Mouse (Mus musculus): ENCODE measurements around the gene Tsc22d4. TPM values are rescaled to one million over a fixed set of nuclear protein-coding genes. Genes with fewer than 3 reads are reported as not detected.
A peak's percentile ranks its signal among the peaks of the same experiment; 100 is the strongest.

Gene Tsc22d4
- polyA plus RNA-seq, 1 experiment: 21.4 TPM

DNA sequence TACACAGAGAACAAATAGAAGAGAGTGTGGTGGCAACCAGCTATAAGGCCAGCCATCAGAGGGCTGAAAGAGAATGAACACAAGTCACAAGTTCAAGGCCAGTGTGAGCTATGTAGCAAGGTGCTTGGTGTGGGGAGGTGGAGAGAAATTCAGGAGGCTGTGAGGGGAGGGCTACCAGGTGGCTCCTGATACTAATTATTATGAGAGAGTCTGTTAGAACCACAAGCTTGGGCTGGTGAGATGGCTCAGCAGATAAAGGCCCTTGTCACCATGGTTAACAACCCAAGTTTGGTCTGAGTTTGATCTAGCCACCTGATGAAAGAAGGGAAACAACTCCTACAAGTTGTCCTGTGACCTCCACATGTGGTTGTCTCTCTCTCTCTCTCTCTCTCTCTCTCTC, 27.2 kb downstream of the Tsc22d4 start:
- H3K27ac ChIP-seq (replicated peaks; ENCODE audit: low read depth, low read length): no peak overlapping the region
- no peaks in the 10 kb centered on the region for H3K4me1 ChIP-seq (ENCODE audit: control insufficient read depth, insufficient read depth, insufficient read length, low read length)
- no peak overlapping the region for H3K4me3 ChIP-seq (ENCODE audit: insufficient read depth, low read depth, low read length)

GRCm38 (mm10) chr5:137775587-137776290, 30.2 kb downstream of the Tsc22d4 start:
- Histone ChIP-seq H3K27ac (replicated peaks; ENCODE audit: low read depth, low read length) (no peak overlapping the region), H3K4me1 (ENCODE audit: control insufficient read depth, insufficient read depth, insufficient read length, low read length) (0 out of 2 replicates have a peak, but pooled peaks cover 4% of the 10 kb centered on the region)

DNA sequence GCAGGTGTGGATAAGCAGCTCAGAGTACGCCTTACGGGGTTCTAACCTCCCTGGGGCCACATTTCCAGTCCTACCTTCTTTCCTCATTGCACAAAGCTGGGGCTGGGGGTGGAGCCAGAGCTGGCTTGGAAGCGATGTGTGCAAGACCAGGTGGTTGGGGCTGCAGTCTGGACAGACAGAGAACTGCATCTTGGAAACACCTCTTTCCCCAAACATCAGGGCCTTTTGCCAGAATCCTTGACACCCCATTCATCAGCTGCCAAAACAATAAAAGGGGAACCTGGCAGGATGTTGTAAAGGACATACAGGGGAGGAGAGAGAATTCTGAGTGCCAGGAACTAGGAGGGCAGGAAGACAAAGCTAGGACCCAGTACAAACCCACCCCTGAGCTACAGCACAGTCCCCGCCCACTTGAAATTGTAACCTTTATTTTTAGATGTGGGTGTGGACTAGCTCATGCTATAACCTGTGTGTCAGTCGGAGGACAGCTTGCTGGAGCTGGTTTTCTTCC, 30.9 kb downstream of the Tsc22d4 start:
- 0 out of 2 replicates have a peak, but pooled peaks cover 4% of the 10 kb centered on the region for H3K4me1 ChIP-seq (ENCODE audit: control insufficient read depth, insufficient read depth, insufficient read length, low read length)
- H3K4me3 ChIP-seq (ENCODE audit: insufficient read depth, low read depth, low read length): no peak overlapping the region
- H3K27ac ChIP-seq (replicated peaks; ENCODE audit: low read depth, low read length): no peak overlapping the region

More at GRCm38 (mm10) chr5:137775587-137776290, 30.2 kb downstream of the Tsc22d4 start:
- H3K4me3 ChIP-seq (ENCODE audit: insufficient read depth, low read depth, low read length): no peak overlapping the region

DNA sequence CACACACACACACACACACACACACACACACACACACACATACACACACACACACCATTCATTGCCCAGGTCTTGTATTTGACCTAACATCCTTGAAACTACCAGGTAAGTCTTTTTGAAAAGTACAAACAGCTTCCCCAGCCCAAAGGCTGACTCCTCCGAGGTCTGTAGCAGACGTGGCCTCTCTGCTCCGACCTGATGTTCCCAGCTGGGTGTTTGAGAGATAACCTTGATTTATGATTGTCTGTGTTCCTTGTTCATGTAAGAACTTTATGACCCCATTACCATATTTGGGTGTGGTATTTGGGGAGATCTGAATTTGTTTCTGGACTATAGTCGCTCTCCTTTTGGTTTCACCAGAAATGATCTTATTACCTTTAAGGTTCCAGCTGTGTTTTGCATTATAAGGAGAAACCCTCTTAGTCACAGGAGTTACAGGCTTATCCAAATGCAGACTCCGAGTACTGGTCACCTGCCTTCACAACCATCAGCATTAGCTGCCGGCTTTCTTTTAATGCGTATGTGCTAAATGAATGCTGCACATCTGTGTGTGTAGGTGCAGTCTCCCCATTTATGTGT, 31.8 kb downstream of the Tsc22d4 start:
- H3K4me3 ChIP-seq (ENCODE audit: insufficient read depth, low read depth, low read length): no peak overlapping the region
- 0 out of 2 replicates have a peak, but pooled peaks cover 4% of the 10 kb centered on the region for H3K4me1 ChIP-seq (ENCODE audit: control insufficient read depth, insufficient read depth, insufficient read length, low read length)
- no peak overlapping the region for H3K27ac ChIP-seq (replicated peaks; ENCODE audit: low read depth, low read length)

GRCm38 (mm10) chr5:137778635-137779034, 33.1 kb downstream of the Tsc22d4 start, which contains the start of gene Ppp1r35:
TSS of gene Ppp1r35 (plus strand) at chr5:137778849.
- Histone ChIP-seq H3K27ac (replicated peaks; ENCODE audit: low read depth, low read length) (peak within 1 kb of the TSS; percentile 33; the same call in 1 of the 2 replicates), H3K4me3 (ENCODE audit: insufficient read depth, low read depth, low read length) (peak within 1 kb of the TSS; percentile 77), H3K4me1 (ENCODE audit: control insufficient read depth, insufficient read depth, insufficient read length, low read length) (0 out of 2 replicates have a peak, but pooled peaks cover 5% of the 10 kb centered on the region)

DNA sequence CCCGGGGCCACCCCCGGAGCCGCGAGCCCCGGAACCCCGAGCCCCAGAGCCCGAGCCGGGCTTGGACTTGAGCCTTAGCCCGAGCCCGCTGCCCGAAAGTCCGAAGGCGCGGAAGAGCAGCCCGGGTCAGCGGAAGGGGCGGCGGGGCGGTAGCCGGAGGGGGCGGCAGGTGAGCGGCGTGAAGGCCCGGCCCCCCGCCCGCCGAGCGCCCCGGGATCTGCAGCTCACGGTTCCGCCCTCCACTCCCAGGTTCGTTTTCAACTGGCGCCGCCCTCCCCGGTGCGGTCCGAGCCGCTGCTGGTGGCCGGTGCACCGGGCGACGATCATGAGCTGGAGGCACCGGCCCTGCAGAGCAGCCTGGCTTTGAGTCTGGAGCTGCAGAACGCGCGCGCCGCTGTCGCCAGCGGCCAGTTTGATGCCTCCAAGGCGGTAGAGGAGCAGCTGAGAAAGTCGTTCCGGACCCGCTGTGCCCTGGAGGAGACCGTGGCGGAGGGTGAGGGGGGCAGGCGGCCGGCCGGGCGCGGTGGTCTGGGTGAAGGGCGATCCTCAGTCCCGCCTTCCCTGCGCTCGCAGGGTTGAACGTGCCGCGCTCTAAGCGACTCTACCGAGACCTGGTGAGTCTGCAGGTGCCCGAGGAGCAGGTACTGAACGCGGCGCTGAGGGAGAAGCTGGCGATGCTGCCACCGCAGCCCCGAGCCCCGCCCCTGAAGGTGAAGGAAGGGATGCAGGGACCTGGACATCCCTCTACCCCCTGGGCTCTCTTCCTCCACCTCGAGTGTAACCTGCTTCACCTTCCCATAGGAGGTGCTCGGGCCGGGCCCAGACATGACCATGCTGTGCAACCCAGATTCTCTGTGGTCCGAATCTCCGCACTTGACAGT, 33.8 kb downstream of the Tsc22d4 start:
- H3K27ac ChIP-seq (replicated peaks; ENCODE audit: low read depth, low read length): 0 out of 2 replicates have a peak overlapping the region, but pooled peaks have one; percentile 33
- peaks cover 7% of the 10 kb centered on the region; the same call in 1 of the 2 replicates for H3K4me1 ChIP-seq (ENCODE audit: control insufficient read depth, insufficient read depth, insufficient read length, low read length)
- H3K4me3 ChIP-seq (ENCODE audit: insufficient read depth, low read depth, low read length): peak overlapping the region; percentile 77

GRCm38 (mm10) chr5:137781661-137782060, 36.1 kb downstream of the Tsc22d4 start:
- peaks cover 17% of the 10 kb centered on the region for H3K4me1 ChIP-seq (ENCODE audit: control insufficient read depth, insufficient read depth, insufficient read length, low read length)
- no peak overlapping the region for H3K27ac ChIP-seq (replicated peaks; ENCODE audit: low read depth, low read length)
- no peak overlapping the region for H3K4me3 ChIP-seq (ENCODE audit: insufficient read depth, low read depth, low read length)

DNA sequence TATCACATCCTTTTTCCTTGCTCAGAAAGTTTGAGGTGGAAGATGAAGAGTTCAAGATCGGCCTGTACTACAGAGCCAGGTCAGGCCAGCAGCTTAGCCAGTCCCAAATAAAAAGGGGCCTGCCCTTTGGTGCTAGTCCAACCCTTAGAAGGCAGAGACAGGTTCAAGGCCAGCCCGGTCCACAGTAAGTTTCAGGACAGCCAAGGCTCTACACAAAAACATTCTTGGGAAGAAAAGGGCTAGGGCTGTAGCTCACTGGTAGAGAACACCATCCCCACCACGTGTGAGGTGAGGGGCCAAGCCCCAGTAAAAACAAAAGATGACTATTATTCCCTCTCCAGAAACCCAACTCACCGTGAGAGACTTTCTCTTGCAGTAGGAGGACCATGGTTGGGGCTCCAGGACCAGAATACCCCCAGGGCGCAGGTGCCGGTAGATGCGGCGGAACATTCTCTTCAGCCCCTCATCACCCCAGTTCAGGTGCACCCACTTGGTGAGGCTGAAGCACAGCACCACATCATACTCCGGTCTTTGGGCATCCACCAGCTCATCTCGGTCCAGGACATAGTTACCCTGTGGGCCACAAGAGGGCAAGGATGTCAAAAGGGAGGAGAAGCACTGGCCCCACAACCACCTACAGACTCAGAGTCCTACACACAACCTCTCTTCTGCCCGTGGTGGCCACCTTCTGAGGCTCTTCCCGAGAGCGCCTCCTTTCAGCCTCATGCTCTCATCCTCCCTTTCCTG, 37.4 kb downstream of the Tsc22d4 start:
- no peak overlapping the region for H3K27ac ChIP-seq (replicated peaks; ENCODE audit: low read depth, low read length)
- no peak overlapping the region for H3K4me3 ChIP-seq (ENCODE audit: insufficient read depth, low read depth, low read length)
- H3K4me1 ChIP-seq (ENCODE audit: control insufficient read depth, insufficient read depth, insufficient read length, low read length): peaks cover 19% of the 10 kb centered on the region

GRCm38 (mm10) chr5:137783901-137784540, 38.5 kb downstream of the Tsc22d4 start:
- no peak overlapping the region for H3K27ac ChIP-seq (replicated peaks; ENCODE audit: low read depth, low read length)
- peak overlapping the region; percentile 99; the same call in 1 of the 2 replicates for H3K4me3 ChIP-seq (ENCODE audit: insufficient read depth, low read depth, low read length)

GRCm38 (mm10) chr5:137784546-137784945, 39.0 kb downstream of the Tsc22d4 start:
- Histone ChIP-seq H3K27ac (replicated peaks; ENCODE audit: low read depth, low read length) (no peak overlapping the region), H3K4me3 (ENCODE audit: insufficient read depth, low read depth, low read length) (peak overlapping the region; percentile 99; the same call in 1 of the 2 replicates), H3K4me1 (ENCODE audit: control insufficient read depth, insufficient read depth, insufficient read length, low read length) (peaks cover 18% of the 10 kb centered on the region)

More at GRCm38 (mm10) chr5:137783901-137784540, 38.5 kb downstream of the Tsc22d4 start:
- peaks cover 20% of the 10 kb centered on the region for H3K4me1 ChIP-seq (ENCODE audit: control insufficient read depth, insufficient read depth, insufficient read length, low read length)

DNA sequence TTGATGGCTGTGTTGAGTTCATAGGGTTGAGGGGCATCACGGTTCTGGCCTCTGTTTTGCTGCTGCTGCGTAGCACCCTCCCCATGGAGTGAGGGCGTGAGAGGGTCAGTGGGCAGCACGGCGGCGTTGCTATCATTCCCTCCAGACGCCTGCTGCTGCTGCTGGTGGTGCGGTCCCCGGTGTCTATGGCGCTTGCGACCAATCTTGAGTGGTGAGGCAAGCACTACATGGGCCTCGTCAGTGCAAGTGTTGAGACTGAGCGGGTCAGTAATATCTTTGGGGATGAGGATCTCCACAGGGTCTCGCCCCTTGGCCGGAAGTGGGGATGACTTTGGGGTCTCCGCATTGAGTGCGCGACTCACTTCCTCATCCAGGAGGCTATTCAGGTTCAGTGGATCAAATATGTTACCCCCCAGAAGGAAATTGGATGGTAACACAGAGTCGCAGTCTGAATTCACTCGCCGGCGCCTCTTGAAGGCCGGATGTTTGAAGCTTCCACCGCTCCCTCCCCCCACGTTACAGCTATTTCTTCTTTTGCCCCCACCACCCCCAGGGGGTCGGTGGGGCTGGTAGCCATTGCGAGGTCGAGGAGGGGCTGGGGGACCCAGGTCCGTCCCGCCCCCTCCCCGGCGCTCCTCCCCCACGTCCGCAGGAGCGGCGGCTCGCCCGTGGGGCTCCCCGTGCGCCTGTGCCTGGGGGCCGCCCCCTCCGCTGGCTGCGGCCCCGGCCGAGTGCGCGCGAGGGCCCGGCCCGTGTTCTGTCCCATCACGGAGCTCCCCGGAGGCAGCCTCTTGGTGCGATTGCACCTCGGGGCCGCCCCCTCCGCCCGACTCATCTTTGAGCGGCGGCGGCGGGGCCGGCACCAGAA, 39.9 kb downstream of the Tsc22d4 start:
- Histone ChIP-seq H3K4me1 (ENCODE audit: control insufficient read depth, insufficient read depth, insufficient read length, low read length) (peaks cover 16% of the 10 kb centered on the region), H3K4me3 (ENCODE audit: insufficient read depth, low read depth, low read length) (peak overlapping the region; percentile 99), H3K27ac (replicated peaks; ENCODE audit: low read depth, low read length) (peak overlapping the region; percentile 94)

DNA sequence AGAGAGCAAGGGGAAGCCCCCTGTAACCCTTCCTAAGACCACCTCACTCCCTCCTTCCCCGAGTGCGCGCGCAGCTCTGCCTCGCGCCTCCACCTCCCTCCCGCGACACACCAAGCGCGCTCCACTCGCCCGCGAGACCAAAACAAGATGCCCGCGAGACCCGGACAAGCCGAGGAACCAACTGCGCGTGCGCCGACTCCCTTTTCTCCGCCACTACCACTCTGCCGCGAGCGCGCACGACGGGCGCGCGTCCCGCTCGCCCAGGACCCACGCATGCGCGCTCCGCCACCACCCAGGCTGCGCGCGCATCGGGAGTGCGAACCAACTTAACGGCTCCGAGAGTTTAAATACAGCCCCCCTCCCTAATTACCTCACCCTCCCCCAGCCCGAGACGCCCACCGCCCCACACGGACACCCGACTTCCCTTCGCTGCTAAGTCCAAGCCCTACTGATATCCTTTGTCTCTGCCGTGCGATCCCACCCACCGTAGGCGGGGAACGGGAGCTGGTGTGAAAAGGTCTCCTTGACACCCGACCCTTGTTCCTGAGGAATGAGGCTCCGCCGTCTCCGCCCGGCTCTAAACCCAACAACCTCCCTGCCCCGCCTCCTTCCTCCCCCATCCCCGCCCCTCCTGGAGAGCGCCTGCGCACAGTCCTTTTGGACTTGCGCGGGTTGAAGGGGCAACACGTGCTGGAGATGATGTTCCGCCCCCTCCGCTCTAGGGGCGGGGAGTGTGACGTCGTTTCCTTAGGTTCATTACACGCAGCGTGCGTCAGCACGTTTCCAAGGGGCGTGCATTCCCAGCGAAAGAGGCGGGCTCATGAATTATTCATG, 40.8 kb downstream of the Tsc22d4 start:
- Histone ChIP-seq H3K4me3 (ENCODE audit: insufficient read depth, low read depth, low read length) (peak overlapping the region; percentile 99), H3K27ac (replicated peaks; ENCODE audit: low read depth, low read length) (peak overlapping the region; percentile 94), H3K4me1 (ENCODE audit: control insufficient read depth, insufficient read depth, insufficient read length, low read length) (peaks cover 16% of the 10 kb centered on the region)

Data from brown adipose tissue, adult 24 weeks (tissue).